Mouse (Mus musculus): Measurements from ENCODE around the gene U2af2. TPM values are rescaled to one million over a fixed set of nuclear protein-coding genes. Genes with fewer than 3 reads are reported as not detected.

The U2af2 gene
- polyA plus RNA-seq, 1 experiment from 2014 or later: 42.0 TPM

DNA sequence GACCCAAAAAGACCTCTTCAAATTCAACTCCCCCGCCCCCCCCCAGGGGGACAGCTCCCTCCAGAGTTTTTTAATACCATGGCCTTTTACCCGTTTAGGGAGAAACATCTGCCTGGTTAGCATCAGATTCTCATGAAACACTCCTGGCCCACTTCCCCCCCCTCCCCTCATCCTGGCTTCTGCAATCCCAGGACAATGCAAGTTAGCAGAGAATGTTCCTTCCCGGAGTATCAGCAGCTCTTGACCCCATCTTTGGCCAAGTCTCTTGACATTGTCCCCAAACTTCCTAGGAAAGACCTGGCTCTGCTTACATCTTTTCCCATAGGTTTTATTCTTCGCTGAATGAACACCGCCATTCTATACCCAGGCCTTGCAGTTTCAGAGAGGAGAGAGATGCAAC is 40.7 kb upstream of the U2af2 start:
- Histone ChIP-seq H3K27me3 (replicated peaks; ENCODE audit: insufficient read depth, low read length) (no peaks in the 10 kb centered on the region), H3K9me3 (ENCODE audit: low read length) (no peaks in the 10 kb centered on the region), H3K36me3 (ENCODE audit: insufficient read depth, low read length) (no peaks in the 10 kb centered on the region), H3K9ac (replicated peaks; ENCODE audit: low read depth) (peak overlapping the region; percentile 96), H3K4me2 (replicated peaks; ENCODE audit: low read depth, low read length) (peak overlapping the region; percentile 73), H3K4me1 (ENCODE audit: insufficient read depth, low read depth, low read length) (0 out of 2 replicates have a peak, but pooled peaks cover 4% of the 10 kb centered on the region), H3K4me3 (ENCODE audit: low read depth, low read length) (peak overlapping the region; percentile 84), H3K27ac (ENCODE audit: low read length) (peak overlapping the region; percentile 98)
- ATAC-seq (no peak), DNase-seq (ENCODE audit: low spot score) (no peak)
- no peak for TF ChIP-seq EP300 (IDR thresholded peaks at IDR 0.05)
- TF ChIP-seq CTCF (IDR thresholded peaks at IDR 0.05): no peak
- 43% methylated on average over 5 of the region's 5 CpGs for WGBS

DNA sequence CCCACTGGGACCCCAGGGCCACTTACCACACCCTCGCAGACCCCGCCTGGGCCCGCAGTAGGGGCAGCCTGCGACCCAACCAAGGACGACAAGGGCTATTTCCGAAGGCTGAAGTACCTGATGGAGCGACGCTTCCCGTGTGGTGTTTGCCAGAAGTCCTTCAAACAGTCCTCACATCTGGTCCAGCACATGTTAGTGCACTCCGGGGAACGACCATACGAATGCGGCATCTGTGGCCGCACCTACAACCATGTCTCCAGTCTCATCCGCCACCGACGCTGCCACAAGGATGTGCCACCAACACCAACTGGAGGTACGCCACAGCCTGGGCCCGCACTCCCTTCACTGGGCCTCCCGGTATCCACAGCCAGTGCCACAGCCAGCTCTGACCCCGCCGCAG is 32.4 kb upstream of the U2af2 start:
- H3K27ac ChIP-seq (ENCODE audit: low read length): no peak overlapping the region
- TF ChIP-seq EP300 (IDR thresholded peaks at IDR 0.05) (no peak), CTCF (IDR thresholded peaks at IDR 0.05) (no peak)
- no peak overlapping the region for H3K9ac ChIP-seq (replicated peaks; ENCODE audit: low read depth)
- ATAC-seq: no peak
- no peak overlapping the region for H3K4me3 ChIP-seq (ENCODE audit: low read depth, low read length)
- DNase-seq (ENCODE audit: low spot score): no peak
- H3K27me3 ChIP-seq (replicated peaks; ENCODE audit: insufficient read depth, low read length): no peaks in the 10 kb centered on the region
- peaks cover 50% of the 10 kb centered on the region for H3K36me3 ChIP-seq (ENCODE audit: insufficient read depth, low read length)
- WGBS: 95% methylated on average over 22 of the region's 22 CpGs
- peaks cover 25% of the 10 kb centered on the region for H3K9me3 ChIP-seq (ENCODE audit: low read length)
- H3K4me1 ChIP-seq (ENCODE audit: insufficient read depth, low read depth, low read length): no peaks in the 10 kb centered on the region
- H3K4me2 ChIP-seq (replicated peaks; ENCODE audit: low read depth, low read length): no peak overlapping the region

DNA sequence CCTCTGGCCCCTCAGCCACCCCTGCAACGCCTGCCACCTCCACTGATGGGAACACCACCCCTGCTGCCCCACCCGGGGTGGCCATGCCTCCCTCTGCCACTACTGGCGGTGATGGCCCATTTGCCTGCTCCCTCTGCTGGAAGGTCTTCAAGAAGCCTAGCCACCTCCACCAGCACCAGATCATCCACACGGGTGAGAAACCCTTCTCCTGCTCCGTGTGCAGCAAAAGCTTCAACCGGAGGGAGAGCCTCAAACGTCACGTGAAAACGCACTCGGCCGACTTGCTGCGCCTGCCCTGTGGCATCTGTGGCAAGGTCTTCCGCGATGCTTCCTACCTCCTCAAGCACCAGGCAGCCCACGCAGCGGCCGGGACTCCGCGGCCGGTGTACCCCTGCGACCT is 32.0 kb upstream of the U2af2 start:
- Histone ChIP-seq H3K27me3 (replicated peaks; ENCODE audit: insufficient read depth, low read length) (no peaks in the 10 kb centered on the region), H3K27ac (ENCODE audit: low read length) (no peak overlapping the region), H3K9ac (replicated peaks; ENCODE audit: low read depth) (no peak overlapping the region), H3K4me3 (ENCODE audit: low read depth, low read length) (no peak overlapping the region), H3K4me2 (replicated peaks; ENCODE audit: low read depth, low read length) (no peak overlapping the region), H3K9me3 (ENCODE audit: low read length) (peaks cover 25% of the 10 kb centered on the region), H3K4me1 (ENCODE audit: insufficient read depth, low read depth, low read length) (no peaks in the 10 kb centered on the region), H3K36me3 (ENCODE audit: insufficient read depth, low read length) (peaks cover 53% of the 10 kb centered on the region)
- TF ChIP-seq CTCF (IDR thresholded peaks at IDR 0.05): no peak
- no peak for TF ChIP-seq EP300 (IDR thresholded peaks at IDR 0.05)
- whole genome bisulfite sequencing: 95% methylated on average over 21 of the region's 21 CpGs
- DNase-seq (ENCODE audit: low spot score): no peak
- no peak for ATAC-seq

DNA sequence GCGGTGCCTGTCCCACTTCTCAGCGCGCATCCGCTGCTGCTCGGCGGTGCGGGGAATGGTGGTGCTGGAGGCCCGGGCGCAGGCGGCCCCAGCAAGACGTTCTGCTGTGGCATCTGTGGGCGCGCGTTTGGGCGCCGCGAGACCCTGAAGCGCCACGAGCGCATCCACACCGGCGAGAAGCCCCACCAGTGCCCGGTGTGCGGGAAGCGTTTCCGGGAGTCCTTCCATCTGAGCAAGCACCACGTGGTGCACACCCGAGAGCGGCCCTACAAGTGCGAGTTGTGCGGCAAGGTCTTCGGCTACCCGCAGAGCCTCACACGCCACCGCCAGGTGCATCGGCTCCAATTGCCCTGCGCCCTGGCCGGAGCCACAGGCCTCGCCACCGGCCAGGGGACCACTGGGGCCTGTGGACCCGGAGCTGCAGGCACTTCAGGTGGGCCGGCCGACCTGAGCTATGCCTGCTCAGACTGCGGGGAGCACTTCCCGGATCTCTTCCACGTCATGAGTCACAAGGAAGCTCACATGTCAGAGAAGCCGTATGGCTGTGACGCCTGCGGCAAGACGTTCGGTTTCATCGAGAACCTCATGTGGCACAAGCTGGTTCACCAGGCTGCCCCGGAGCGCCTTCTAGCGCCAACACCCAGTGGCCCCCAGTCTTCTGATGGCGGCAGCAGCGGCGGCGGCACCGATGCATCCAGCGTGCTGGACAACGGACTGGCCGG is 31.2 kb upstream of the U2af2 start:
- Histone ChIP-seq H3K9me3 (ENCODE audit: low read length) (peaks cover 25% of the 10 kb centered on the region), H3K27me3 (replicated peaks; ENCODE audit: insufficient read depth, low read length) (no peaks in the 10 kb centered on the region), H3K27ac (ENCODE audit: low read length) (no peak overlapping the region), H3K4me2 (replicated peaks; ENCODE audit: low read depth, low read length) (no peak overlapping the region), H3K9ac (replicated peaks; ENCODE audit: low read depth) (no peak overlapping the region), H3K4me1 (ENCODE audit: insufficient read depth, low read depth, low read length) (no peaks in the 10 kb centered on the region), H3K36me3 (ENCODE audit: insufficient read depth, low read length) (peaks cover 53% of the 10 kb centered on the region), H3K4me3 (ENCODE audit: low read depth, low read length) (no peak overlapping the region)
- TF ChIP-seq EP300 (IDR thresholded peaks at IDR 0.05) (no peak), CTCF (IDR thresholded peaks at IDR 0.05) (no peak)
- WGBS: 90% methylated on average over 62 of the region's 63 CpGs
- ATAC-seq (peak; percentile 7; the same call in 1 of the 2 replicates), DNase-seq (ENCODE audit: low spot score) (no peak)

DNA sequence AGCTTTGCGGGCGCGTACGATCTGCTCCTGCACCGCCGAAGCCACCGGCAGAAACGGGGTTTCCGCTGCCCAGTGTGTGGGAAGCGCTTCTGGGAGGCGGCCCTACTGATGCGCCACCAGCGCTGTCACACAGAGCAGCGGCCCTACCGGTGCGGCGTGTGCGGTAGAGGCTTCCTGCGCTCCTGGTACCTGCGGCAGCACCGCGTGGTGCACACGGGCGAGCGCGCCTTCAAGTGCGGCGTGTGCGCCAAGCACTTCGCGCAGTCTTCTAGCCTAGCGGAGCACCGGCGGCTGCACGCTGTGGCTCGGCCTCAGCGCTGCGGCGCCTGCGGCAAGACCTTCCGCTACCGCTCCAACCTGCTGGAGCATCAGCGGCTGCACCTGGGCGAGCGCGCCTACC is 30.4 kb upstream of the U2af2 start:
- ATAC-seq: no peak

DNA sequence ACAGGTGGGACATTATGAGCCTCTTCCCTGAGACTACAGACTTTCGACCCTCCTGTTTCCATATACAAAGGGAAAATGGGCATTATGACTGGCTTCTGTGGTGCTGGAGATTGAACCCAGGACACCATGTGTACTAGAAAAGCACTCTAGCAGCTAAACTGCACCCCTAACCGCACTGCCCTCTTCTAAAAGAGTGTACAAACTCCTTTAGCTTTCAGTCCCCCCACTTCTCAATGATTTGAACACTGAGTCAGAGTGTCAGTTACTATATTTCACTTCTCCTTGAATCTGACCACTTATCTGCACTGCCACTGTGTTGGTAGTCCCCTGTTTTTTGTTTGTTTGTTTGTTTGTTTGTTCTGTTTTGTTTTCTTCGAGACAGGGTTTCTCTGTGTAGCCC is 28.1 kb upstream of the U2af2 start, which contains the start of gene 4632433K11Rik:
Gene 4632433K11Rik (plus strand): TSS at position 301 of the 400 bp plus-strand sequence.
- peaks cover 46% of the 10 kb centered on the region for H3K36me3 ChIP-seq (ENCODE audit: insufficient read depth, low read length)
- no peak within 1 kb of the TSS for H3K4me2 ChIP-seq (replicated peaks; ENCODE audit: low read depth, low read length)
- no peak for ATAC-seq
- H3K27ac ChIP-seq (ENCODE audit: low read length): no peak within 1 kb of the TSS
- 90% methylated on average over 3 of the region's 3 CpGs for WGBS
- H3K27me3 ChIP-seq (replicated peaks; ENCODE audit: insufficient read depth, low read length): no peaks in the 10 kb centered on the region
- H3K9ac ChIP-seq (replicated peaks; ENCODE audit: low read depth): no peak within 1 kb of the TSS
- TF ChIP-seq CTCF (IDR thresholded peaks at IDR 0.05): no peak
- no peak for TF ChIP-seq EP300 (IDR thresholded peaks at IDR 0.05)
- H3K9me3 ChIP-seq (ENCODE audit: low read length): peaks cover 25% of the 10 kb centered on the region
- H3K4me1 ChIP-seq (ENCODE audit: insufficient read depth, low read depth, low read length): no peaks in the 10 kb centered on the region
- no peak within 1 kb of the TSS for H3K4me3 ChIP-seq (ENCODE audit: low read depth, low read length)
- no peak for DNase-seq (ENCODE audit: low spot score)

More for the DNA sequence above, 30.4 kb upstream of the U2af2 start:
- H3K4me2 ChIP-seq (replicated peaks; ENCODE audit: low read depth, low read length): no peak overlapping the region
- H3K9ac ChIP-seq (replicated peaks; ENCODE audit: low read depth): no peak overlapping the region
- peaks cover 51% of the 10 kb centered on the region for H3K36me3 ChIP-seq (ENCODE audit: insufficient read depth, low read length)
- no peak for DNase-seq (ENCODE audit: low spot score)
- H3K4me1 ChIP-seq (ENCODE audit: insufficient read depth, low read depth, low read length): no peaks in the 10 kb centered on the region
- peaks cover 25% of the 10 kb centered on the region for H3K9me3 ChIP-seq (ENCODE audit: low read length)
- no peak overlapping the region for H3K4me3 ChIP-seq (ENCODE audit: low read depth, low read length)
- WGBS: 86% methylated on average over 41 of the region's 46 CpGs
- H3K27me3 ChIP-seq (replicated peaks; ENCODE audit: insufficient read depth, low read length): no peaks in the 10 kb centered on the region
- TF ChIP-seq EP300 (IDR thresholded peaks at IDR 0.05): no peak
- TF ChIP-seq CTCF (IDR thresholded peaks at IDR 0.05): no peak
- no peak overlapping the region for H3K27ac ChIP-seq (ENCODE audit: low read length)
